Mouse (Mus musculus): ENCODE results near the gene Igf1r.

GRCm38 (mm10) chr7:67981956-67982355, 29.3 kb downstream of the Igf1r start:
- TF ChIP-seq GATA1 (IDR thresholded peaks at IDR 0.05; ENCODE audit: low read length) (no peak), TAL1 (IDR thresholded peaks at IDR 0.05; ENCODE audit: low read length) (no peak)
